Mouse (Mus musculus) spleen, adult 10 weeks (tissue): ENCODE data around the gene Car4. TPM values are rescaled to one million over a fixed set of nuclear protein-coding genes. Genes with fewer than 3 reads are reported as not detected.

Source experiments
- polyA plus RNA-seq: library from polyadenylated mRNA; stranded (reverse); fragments of 350-450 nt; fragmentation: Illumina TruSeq; extraction: RNeasy Lipid Tissue Mini Kit (QIAGEN cat#74804); gene quantifications from one replicate; pipeline ENCODE4 v1.2.3, GENCODE M21; 2015; ENCODE audit warnings: low replicate concordance; ENCODE audit not compliant: insufficient read depth

Car4 gene
- not detected for polyA plus RNA-seq

DNA sequence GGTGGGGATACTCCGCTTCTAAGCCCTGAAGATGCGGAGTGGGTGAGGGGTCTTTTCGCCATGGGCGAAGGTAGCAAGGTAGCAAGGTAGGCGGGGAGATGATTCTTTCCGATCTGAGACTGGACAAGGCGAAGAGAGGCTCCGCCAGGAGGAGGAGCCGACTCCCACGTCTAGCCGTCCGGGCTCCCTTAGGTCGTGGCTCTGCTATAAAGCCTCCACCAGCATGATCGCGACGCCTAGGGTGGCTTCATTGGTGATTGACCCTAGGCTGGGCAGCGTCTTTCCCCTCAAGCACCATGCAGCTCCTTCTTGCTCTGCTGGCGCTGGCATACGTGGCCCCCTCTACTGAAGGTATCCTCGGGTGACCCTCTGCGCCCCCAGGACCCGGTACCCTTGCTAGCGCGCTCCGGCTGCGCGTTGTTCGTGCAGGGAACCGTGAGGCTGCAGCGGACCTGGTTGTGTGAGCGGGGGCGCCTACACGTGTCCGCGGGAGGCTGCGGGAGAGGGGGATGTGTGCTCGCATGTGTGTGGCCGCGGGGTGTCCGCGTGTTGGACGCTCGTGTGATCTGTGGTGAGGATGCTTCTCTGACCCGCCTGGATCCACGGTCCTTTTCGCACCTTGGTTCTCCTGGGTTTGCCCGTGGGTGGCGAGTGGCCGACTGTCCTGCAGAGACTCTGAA, at the start of gene Car4:
Gene Car4, plus strand, starts transcription at position 196 of the 680 bp plus-strand sequence.

DNA sequence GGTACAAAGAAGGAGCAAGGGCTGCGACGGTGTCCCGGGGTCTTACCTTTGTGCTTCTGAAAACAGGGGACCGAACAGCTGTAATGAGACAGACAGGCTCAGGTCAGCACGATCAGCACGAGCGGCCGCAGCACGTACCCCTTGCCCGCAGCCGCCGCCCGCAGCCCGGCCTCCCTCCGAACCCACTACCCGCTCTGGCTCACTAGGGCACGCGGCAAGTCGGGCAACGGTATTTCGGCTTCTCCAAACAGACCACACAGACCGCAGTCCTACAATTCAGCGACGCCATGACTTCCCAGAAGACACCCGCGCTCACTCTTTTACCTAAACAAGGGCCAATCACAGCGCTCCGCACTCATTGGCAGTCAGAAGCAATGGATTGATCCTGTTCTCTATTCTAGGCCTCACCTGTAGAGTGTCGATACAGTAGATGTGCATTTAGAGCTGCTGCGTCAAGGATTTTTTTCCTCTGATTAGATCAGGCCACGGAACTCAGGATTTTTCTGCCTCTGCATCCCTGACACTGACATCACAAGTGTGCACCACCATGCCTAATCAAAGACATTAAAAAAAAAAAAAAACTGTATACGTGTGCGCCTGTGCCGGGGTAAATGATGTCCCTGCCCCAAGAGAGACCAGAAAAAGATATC, 41.4 kb upstream of the Car4 start, which contains the start of gene Znhit3:
Gene Znhit3, minus strand, starts transcription at position 314 of the 650 bp plus-strand sequence.

Other genes starting within 250 kb of the Car4 start
- 18.2 TPM for gene Mrm1, start 138.3 kb upstream of the Car4 start, polyA plus RNA-seq
- 32.5 TPM for gene Dhrs11, start 128.8 kb upstream of the Car4 start, polyA plus RNA-seq
- 161 TPM for gene Ggnbp2, start 87.0 kb upstream of the Car4 start, polyA plus RNA-seq
- 5.0 TPM for gene Myo19, start 77.6 kb upstream of the Car4 start, polyA plus RNA-seq
- gene Pigw, start 77.5 kb upstream of the Car4 start, polyA plus RNA-seq: 19.4 TPM
- 16.1 TPM for gene Znhit3, start 41.4 kb upstream of the Car4 start, polyA plus RNA-seq
- 34.2 TPM for gene Usp32, start 182.4 kb downstream of the Car4 start, polyA plus RNA-seq
- not detected for gene 1700125H20Rik, start 212.6 kb downstream of the Car4 start, polyA plus RNA-seq